Comparison of ENCODE assay signal across 11 mouse cellular contexts in the genomic region with DNA sequence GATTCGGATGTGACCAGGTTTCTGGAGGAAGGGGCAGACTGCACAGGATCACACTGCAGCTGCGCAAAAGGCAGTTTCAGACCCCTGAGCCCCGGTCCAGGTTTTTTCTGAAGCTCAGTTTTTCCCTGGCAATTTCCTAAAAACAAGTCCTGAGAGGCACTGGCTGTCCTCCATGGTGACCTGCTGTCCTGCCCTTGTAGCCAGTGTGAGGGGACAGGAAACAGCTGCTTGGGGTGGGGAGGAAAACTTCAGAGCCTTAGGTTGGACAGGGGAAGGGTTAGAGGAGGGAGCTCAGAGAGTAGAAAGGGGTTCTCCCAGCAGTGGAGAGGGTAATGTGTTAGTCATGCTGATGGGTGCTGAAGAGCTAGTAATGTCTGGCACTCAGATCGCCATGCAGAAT. TPM values are rescaled to one million over a fixed set of nuclear protein-coding genes. Genes with fewer than 3 reads are reported as not detected.
A peak's percentile ranks its signal among the peaks of the same experiment; 100 is the strongest.
DNase-seq lines count a peak whose midpoint lies in the region; ATAC-seq lines count a peak whose summit lies in the region.
"Had no signal": no experiment of that assay in that cellular context is flagged by ENCODE, and none has a peak within 500 bp of the region (broad histone marks: within the 10 kb centered on the region; RNA-seq: fewer than 3 reads in every experiment).

No protein-coding gene starts in this region.

- 79% methylated on average over 4 of the region's 4 CpGs for WGBS in midbrain, embryonic 14.5 days

- H3K27ac ChIP-seq in brown adipose tissue, adult 24 weeks (replicated peaks; ENCODE audit: low read depth, low read length): peak overlapping the region; percentile 99
- no peak overlapping the region for H3K27ac ChIP-seq in midbrain, embryonic 14.5 days (replicated peaks; ENCODE audit: low read depth, low read length)
- H3K27ac ChIP-seq: midbrain, embryonic 12.5 days had no signal

- H3K4me3 ChIP-seq in brown adipose tissue, adult 24 weeks (ENCODE audit: insufficient read depth, low read depth, low read length): peak overlapping the region; percentile 69
- H3K4me3 ChIP-seq in midbrain, embryonic 14.5 days (replicated peaks; ENCODE audit: low read depth, low read length): no peak overlapping the region
- H3K4me3 ChIP-seq: midbrain, embryonic 12.5 days had no signal

- H3K4me2 ChIP-seq in midbrain, embryonic 14.5 days (ENCODE audit: low read length): no peak overlapping the region
- H3K4me2 ChIP-seq: midbrain, embryonic 12.5 days had no signal

- no peak overlapping the region for H3K9ac ChIP-seq in midbrain, embryonic 14.5 days (replicated peaks; ENCODE audit: low read length)
- H3K9ac ChIP-seq: midbrain, embryonic 12.5 days had no signal

- DNase-seq in adrenal gland, adult (ENCODE audit: inconsistent age in 2 of 2, low spot score in 1 of 2): peak; percentile 63 to 80
- no peak for DNase-seq in adrenal gland, adult 8-10 months
- peak; percentile 64 for DNase-seq in kidney, adult 11 months
- peak; percentile 91 for DNase-seq in lung, postnatal 10 days
- no peak for DNase-seq in midbrain, embryonic 14.5 days
- no peak for DNase-seq in cerebellum, postnatal 10 days
- no peak for DNase-seq in right cerebral cortex, adult 2 months (ENCODE audit: low spot score in 2 of 2)
- DNase-seq: right cerebral cortex, postnatal 25 days had no signal

- no peak for ATAC-seq in midbrain, embryonic 14.5 days (ENCODE audit: low FRiP score, low TSS enrichment)
- ATAC-seq: forebrain, embryonic 16.5 days had no signal

- no peaks in the 10 kb centered on the region for H3K9me3 ChIP-seq in midbrain, embryonic 14.5 days (ENCODE audit: control insufficient read depth, low read length)
- H3K9me3 ChIP-seq: midbrain, embryonic 12.5 days had no signal

- H3K36me3 ChIP-seq in midbrain, embryonic 14.5 days (ENCODE audit: control insufficient read depth, insufficient read depth, low read length): no peaks in the 10 kb centered on the region
- H3K36me3 ChIP-seq: midbrain, embryonic 12.5 days had no signal

- peaks cover 4% of the 10 kb centered on the region for H3K4me1 ChIP-seq in brown adipose tissue, adult 24 weeks (ENCODE audit: control insufficient read depth, insufficient read depth, insufficient read length, low read length)
- H3K4me1 ChIP-seq in midbrain, embryonic 14.5 days (ENCODE audit: control insufficient read depth, insufficient read depth, low read length): peaks cover 6% of the 10 kb centered on the region

- H3K27me3 ChIP-seq in midbrain, embryonic 14.5 days (ENCODE audit: control insufficient read depth, insufficient read depth, low read length): no peaks in the 10 kb centered on the region

RNA-seq across cellular contexts. Expression of a gene that starts 2.7 kb away (rescaled TPM):
- total RNA-seq in adrenal gland, adult 8-10 months (2022): 100 to 1,000 TPM in 3 of 4 experiments, 10 to 100 TPM in 1; 69.8 to 130 (median 111) TPM
- 16.2 and 37.3 TPM in 2 replicates for polyA plus RNA-seq in brown adipose tissue, adult 24 weeks (2012; ENCODE audit: insufficient read depth, insufficient read length, missing spikeins)
- polyA plus RNA-seq in midbrain, embryonic 14.5 days (2014; fragmentation: Nextera tagmentation; extraction: Ambion mirVana): 39.5 and 45.8 TPM in 2 replicates

RNA-seq across cellular contexts. Expression of a gene that starts 11.4 kb away (rescaled TPM):
- total RNA-seq in adrenal gland, adult 8-10 months (2022): 1,000 to 10,000 TPM; 1,538 to 1,820 (median 1,607) TPM
- polyA plus RNA-seq in brown adipose tissue, adult 24 weeks (2012; ENCODE audit: insufficient read depth, insufficient read length, missing spikeins): 587 and 667 TPM in 2 replicates
- polyA plus RNA-seq in midbrain, embryonic 14.5 days (2014; fragmentation: Nextera tagmentation; extraction: Ambion mirVana): 653 and 777 TPM in 2 replicates

RNA-seq across cellular contexts. Expression of a gene that starts 11.4 kb away (rescaled TPM):
- 100 to 1,000 TPM; 371 to 504 (median 430) TPM for total RNA-seq in adrenal gland, adult 8-10 months (2022)
- 1,002 and 1,055 TPM in 2 replicates for polyA plus RNA-seq in brown adipose tissue, adult 24 weeks (2012; ENCODE audit: insufficient read depth, insufficient read length, missing spikeins)
- polyA plus RNA-seq in midbrain, embryonic 14.5 days (2014; fragmentation: Nextera tagmentation; extraction: Ambion mirVana): 497 and 604 TPM in 2 replicates

RNA-seq across cellular contexts. Expression of a gene that starts 29.9 kb away (rescaled TPM):
- 10 to 100 TPM; 29.5 to 63.3 (median 37.6) TPM for total RNA-seq in adrenal gland, adult 8-10 months (2022)
- polyA plus RNA-seq in brown adipose tissue, adult 24 weeks (2012; ENCODE audit: insufficient read depth, insufficient read length, missing spikeins): 21.6 and 25.3 TPM in 2 replicates
- polyA plus RNA-seq in midbrain, embryonic 14.5 days (2014; fragmentation: Nextera tagmentation; extraction: Ambion mirVana): 55.1 and 59.8 TPM in 2 replicates

RNA-seq across cellular contexts. Expression of a gene that starts 31.4 kb away (rescaled TPM):
- total RNA-seq in adrenal gland, adult 8-10 months (2022): 10 to 100 TPM; 37.2 to 78.4 (median 46.3) TPM
- polyA plus RNA-seq in brown adipose tissue, adult 24 weeks (2012; ENCODE audit: insufficient read depth, insufficient read length, missing spikeins): 243 and 355 TPM in 2 replicates
- 8.0 and 18.4 TPM in 2 replicates for polyA plus RNA-seq in midbrain, embryonic 14.5 days (2014; fragmentation: Nextera tagmentation; extraction: Ambion mirVana)

Comparison
In these comparisons a context has a peak if more than half of its experiments do, and no peak if none do; other contexts are left out.
1. DNase-seq: peak in adrenal gland, adult (2 of 2), kidney, adult 11 months (single experiment) and lung, postnatal 10 days (single experiment); none in adrenal gland, adult 8-10 months (single experiment), midbrain, embryonic 14.5 days (single experiment), cerebellum, postnatal 10 days (0 of 2) and right cerebral cortex, adult 2 months (0 of 2).